Mouse (Mus musculus) left cerebral cortex, adult 18-20 months (tissue): ENCODE results near the gene Ppp2r5c. TPM values are rescaled to one million over a fixed set of nuclear protein-coding genes. Genes with fewer than 3 reads are reported as not detected.

Experiments used
- DNase-seq, 2 experiments: peaks; one replicate each; pipeline ENCODE4 v3.0.0; 2021 to 2022; ENCODE audit warnings: low spot score in 2 of 2, mixed read lengths in 1 of 2
- total RNA-seq, 2 experiments: library from RNA; stranded (reverse); gene quantifications; 2 replicates each; pipeline ENCODE4 v1.2.3; 2021

The Ppp2r5c gene
- total RNA-seq, 2 experiments from 2014 or later = 263 to 284 TPM

DNA sequence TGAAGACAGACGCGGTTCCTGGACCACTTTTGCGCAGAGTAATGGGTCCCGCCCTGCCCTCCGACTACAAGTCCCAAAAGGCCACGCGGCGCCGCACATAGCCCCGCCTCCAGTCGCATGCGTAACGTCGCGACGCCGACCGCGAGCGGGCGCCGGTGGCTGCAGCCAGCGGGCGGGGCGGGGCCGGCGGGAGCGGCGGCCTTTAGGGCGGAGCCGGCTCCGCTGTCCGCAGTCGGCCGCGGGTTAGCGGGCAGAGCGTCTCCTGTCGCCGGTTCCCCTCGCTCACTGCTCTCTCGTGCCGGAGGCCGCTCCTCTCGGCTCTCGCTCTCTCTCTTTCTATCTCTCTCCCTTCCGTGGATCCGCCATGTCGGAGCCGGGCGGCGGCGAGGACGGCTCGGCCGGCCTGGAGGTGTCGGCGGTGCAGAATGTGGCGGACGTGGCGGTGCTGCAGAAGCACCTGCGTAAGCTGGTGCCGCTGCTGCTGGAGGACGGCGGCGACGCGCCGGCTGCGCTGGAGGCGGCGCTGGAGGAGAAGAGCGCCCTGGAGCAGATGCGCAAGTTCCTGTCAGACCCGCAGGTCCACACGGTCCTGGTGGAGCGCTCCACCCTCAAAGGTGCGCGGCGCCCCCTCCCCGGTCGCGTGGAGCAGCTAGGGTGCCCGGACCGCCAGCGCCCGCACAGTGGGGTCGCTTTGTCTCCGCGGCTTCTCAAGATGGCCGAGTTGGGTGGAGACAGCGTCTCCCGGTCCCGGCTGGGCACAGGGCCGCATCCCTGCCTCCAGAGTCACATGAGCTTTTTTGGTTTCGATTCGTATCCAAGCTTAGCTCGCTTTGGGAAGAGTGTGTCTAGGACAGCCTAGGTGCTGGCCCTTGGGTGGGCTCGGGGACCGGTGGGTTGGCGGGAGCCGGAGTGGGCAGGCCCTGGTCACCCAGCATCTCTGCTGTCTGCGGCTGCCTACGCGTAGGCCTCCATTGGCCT lies 154.6 kb downstream of the Ppp2r5c start, which contains the start of gene Dync1h1:
Dync1h1 (plus strand) TSS at position 212 of the 978 bp plus-strand sequence.
- peak; percentile 93 to 95 for DNase-seq

DNA sequence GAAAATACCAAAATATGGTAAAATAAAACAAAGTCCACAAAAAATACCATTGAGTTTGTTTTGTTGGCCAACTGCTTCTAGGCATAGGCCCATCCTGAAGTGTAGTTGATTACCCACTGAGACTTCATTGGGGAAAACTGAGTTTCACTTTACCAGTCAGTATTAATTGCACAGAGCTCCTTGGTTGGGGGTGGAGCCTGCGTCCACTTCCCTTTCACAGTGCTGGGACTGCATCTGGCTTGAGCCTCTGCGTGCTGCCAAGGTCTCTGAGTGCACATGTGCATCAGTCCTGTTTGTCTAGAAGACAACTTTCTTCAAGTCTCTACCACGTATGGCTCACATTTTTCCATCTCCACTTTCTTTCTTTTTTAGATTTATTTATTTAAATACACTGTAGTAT lies 159.2 kb downstream of the Ppp2r5c start:
- DNase-seq = no peak

DNA sequence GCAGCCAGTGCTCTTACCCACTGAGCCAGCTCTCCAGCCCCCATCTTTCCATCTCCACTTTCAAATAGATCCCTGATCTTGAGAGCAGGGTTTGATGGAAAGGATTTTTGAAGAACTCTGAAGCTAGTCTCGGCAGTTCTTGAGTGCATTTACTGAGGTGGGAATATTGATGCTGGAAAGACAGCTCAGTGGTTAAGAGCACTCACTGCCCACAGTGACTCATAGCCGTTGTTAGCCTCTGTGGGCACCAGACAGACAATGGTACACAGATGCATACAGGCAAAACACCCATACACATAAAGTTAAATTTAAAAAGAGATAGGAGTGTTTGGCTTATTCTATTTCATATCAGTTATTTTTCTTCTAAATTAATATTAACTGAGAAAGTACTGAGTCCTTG lies 159.8 kb downstream of the Ppp2r5c start:
- DNase-seq = no peak

DNA sequence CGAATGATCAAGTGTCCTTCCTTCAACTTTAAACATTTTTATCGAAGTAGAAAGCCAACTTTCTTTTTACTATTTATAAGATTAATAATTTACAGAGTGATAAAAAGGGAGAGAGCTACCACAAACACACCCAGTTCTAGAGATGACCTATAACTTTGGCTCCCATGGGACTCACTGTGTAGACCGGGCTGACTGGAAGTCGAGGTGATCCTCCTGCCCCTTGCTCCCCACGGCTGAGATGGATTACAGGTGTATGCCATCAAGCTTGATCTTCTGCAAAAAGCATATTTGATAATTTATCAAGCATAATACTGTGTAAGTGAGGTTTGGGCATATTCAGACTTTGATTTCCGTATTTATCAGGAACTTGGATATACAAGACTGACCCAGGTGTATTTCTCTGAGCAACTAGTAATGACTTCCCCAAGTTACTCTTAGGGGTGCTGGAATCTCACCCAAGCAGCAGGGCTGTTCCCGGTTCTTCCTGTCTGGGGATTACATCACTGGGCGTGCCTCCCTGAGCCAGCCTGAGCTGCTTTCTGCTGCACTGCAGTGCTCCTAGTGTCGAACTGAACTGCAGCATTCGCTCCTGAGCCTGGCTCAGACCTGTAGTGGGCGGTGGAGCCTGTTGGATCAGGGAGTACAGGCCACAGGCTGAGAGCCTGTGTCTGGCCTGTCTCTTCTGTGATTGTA lies 161.7 kb downstream of the Ppp2r5c start:
- peak in 1 of 2 experiments; percentile 49 for DNase-seq

DNA sequence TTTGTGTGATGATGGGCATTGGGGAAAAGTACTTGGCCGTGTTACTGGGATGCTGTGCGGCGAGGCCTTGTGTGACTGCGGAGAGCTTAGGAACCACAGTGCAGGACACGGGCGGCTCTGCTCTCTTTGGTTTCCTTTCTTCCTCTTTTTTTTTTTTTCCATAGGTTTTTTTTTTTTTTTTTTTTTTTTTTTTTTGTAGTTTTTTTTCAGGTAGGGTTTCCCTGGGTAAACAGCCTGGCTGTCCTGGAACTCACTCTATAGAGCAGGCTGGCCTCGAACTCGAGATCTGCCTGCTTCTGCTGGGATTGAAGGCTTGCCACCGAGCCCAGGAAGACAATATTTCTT lies 162.2 kb downstream of the Ppp2r5c start:
- DNase-seq = no peak

DNA sequence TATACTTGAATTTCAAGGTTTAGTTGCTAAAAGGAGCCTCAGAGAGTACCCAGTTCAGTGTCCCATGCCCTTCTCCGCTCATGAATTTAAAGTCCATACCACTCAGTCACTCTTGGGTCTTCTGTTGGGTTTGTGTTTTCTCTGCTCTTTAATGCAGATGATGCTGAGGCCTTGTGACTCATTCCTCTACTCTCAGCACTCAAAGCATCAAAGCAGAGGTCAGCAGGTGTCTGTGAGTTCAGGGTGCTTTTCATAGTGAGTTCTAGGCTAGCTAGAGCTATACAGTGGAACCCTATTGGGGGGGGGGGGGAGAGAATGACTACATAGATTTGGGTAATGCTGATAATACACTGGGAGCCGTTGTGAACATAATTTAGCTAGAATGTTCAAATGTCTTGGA lies 163.8 kb downstream of the Ppp2r5c start:
- no peak for DNase-seq

DNA sequence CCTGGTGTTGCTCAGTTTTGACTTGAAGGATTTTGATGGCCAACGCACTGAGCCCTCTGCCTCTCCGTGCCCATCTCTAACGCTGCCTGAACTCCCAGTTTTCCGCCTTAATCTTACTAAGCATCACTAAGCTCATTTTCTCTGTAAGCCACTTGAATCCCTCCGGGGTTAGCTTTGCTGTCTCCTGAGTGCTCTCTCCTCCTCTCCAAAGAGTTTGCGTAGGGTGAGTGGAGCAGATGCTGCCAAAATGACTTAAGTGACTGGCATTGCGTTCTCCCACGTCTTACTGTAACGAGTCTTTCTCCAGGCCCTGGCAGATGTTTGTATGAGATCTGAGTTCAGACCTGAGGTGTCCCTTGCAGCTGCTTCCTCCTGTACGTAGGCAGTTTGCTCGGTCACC lies 183.1 kb downstream of the Ppp2r5c start:
- DNase-seq = no peak

Other genes with a start within 250 kb of the Ppp2r5c start
- gene Dio3, start 168.1 kb upstream of the Ppp2r5c start, total RNA-seq = 1 to 10 TPM; 1.7 to 4.0 TPM
- gene Dync1h1, start 154.3 kb downstream of the Ppp2r5c start, total RNA-seq = 100 to 1,000 TPM; 309 to 310 TPM
- not detected for gene 1700001K19Rik, start 235.5 kb downstream of the Ppp2r5c start, total RNA-seq